Mouse (Mus musculus) heart, adult 11 months (tissue): ENCODE measurements at regions not wholly inside any gene's neighbourhood (a gene's known extent, or its start where the extent isn't known, plus 50 kb on each side); places are given as distances from the start of the nearest gene placed in this dataset.

Source experiments
- DNase-seq: peaks from one replicate; pipeline ENCODE4 v3.0.0; 2022

GRCm38 (mm10) chr2:54033277-54033676 lies 52.1 kb downstream of the Rprm start:
- DNase-seq: peak; percentile 88

- DNase-seq: no peak
Measured at GRCm38 (mm10) chr2:54028851-54029250, 56.5 kb downstream of the Rprm start.

DNA sequence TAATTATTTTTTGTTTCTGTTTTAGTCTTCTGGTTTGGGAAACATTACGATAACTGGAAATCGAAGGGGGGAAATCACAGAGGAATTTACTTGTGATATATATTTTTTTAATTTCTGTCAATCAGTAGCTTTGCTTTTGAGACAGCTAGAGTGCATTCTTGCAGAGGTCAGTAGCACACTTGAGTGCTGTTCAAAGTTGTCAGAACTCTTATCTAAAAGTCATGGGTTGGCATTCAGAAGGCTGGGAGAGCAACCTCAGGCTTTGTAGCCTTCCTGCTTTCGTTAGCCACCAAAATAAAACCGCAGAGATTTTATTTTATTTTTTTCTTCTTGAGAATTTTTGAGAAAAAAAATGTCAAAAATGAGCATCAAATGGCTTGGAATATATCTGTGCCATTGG lies 62.6 kb downstream of the Rprm start:
- no peak for DNase-seq

DNA sequence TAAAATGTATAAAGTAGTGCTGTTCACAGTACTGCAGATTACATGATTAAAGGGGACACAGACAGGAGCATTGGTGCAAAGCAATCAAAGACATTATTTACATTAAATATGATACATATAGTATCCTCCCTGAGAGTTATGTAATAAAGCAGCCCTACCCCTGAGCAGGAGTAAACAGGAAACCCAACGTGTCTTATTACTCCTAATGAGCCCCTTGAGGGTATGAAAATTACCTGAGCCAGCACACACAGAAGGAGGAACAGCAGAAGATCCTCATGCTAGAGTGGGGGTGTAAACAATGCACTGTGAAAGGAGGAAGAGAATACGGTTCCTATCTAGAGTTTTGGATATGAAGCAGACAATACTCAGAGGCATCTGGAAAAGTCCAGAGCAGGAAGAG lies 95.2 kb downstream of the Rprm start:
- no peak for DNase-seq

GRCm38 (mm10) chr2:53975707-53976106 lies 109.6 kb downstream of the Rprm start:
- DNase-seq: no peak

- DNase-seq: no peak
Measured at GRCm38 (mm10) chr2:53960499-53960898, 124.9 kb downstream of the Rprm start.

DNA sequence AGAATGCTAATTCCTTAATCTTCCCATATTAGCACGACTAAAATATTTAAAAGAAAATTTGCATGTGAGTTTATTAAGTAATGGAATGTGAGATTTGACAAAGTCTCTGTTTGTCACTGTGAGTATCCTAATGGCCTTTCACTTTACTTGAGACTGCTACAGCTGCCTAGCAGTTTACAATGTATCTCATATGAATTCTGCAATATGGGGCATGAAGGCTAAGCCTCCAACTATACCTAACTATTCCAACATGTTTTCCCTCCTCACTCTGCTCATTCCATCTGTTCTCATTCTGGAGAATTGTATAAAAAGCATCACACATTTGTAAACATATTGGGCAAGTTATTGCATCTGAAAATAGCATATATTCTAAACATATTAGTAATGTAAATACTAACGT lies 137.1 kb downstream of the Rprm start:
- DNase-seq: no peak

DNA sequence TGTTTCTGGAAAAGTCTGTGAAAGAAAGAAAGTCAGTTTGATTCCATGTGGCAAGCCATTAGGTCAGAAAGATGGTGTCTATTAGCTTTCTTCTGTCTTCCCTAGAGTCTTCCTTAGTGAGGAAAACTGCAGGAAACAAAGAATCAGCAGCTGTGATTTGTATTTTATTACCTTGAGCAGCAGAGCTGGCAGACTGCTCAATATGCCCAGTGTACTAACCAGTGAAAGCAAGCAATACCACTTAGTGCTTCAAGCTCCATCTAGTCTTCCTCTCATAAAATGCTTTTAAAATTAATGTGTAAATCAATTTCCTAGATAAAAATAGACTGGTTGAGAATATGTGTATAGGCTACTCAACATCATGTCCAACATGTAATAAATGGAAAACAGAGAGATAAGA lies 137.8 kb downstream of the Rprm start:
- no peak for DNase-seq

GRCm38 (mm10) chr2:53911857-53912256 lies 173.5 kb downstream of the Rprm start:
- DNase-seq: no peak
